Mouse (Mus musculus): ENCODE results near the gene Zfp281. TPM values are rescaled to one million over a fixed set of nuclear protein-coding genes. Genes with fewer than 3 reads are reported as not detected.

Gene Zfp281
- total and polyA plus RNA-seq, 3 experiments: 17.2 to 48.9 (median 40.6) TPM

GRCm38 (mm10) chr1:136639221-136639620 is 14.5 kb downstream of the Zfp281 start:
- no peak for ATAC-seq (ENCODE audit: extremely low read depth, insufficient number of reproducible peaks, low FRiP score, poor library complexity, severe bottlenecking)
- no peak for DNase-seq (ENCODE audit: low spot score)

GRCm38 (mm10) chr1:136642701-136643100 is 18.0 kb downstream of the Zfp281 start:
- Histone ChIP-seq H3K27me3 (ENCODE audit: insufficient read depth, low read length) (no peaks in the 10 kb centered on the region), H3K9me3 (replicated peaks) (no peaks in the 10 kb centered on the region), H3K4me1 (ENCODE audit: insufficient read depth, low read depth, low read length) (peaks cover 11% of the 10 kb centered on the region), H3K36me3 (replicated peaks) (peaks cover 11% of the 10 kb centered on the region), H3K4me3 (ENCODE audit: low read depth, low read length) (no peak overlapping the region)
- no peak for TF ChIP-seq POLR2AphosphoS5 (IDR thresholded peaks at IDR 0.05; ENCODE audit: insufficient replicate concordance, low read depth, low read length)
- no peak for TF ChIP-seq TAL1 (conservative IDR thresholded peaks at IDR 0.05; ENCODE audit: low read depth, low read length)
- DNase-seq (ENCODE audit: low spot score) (no peak), ATAC-seq (ENCODE audit: extremely low read depth, insufficient number of reproducible peaks, low FRiP score, poor library complexity, severe bottlenecking) (no peak)

More at GRCm38 (mm10) chr1:136639221-136639620, 14.5 kb downstream of the Zfp281 start:
- H3K4me3 ChIP-seq (ENCODE audit: low read depth, low read length): no peak overlapping the region
- H3K27me3 ChIP-seq (ENCODE audit: insufficient read depth, low read length): no peaks in the 10 kb centered on the region
- no peaks in the 10 kb centered on the region for H3K9me3 ChIP-seq (replicated peaks)
- no peak for TF ChIP-seq GATA1 (IDR thresholded peaks at IDR 0.05; ENCODE audit: borderline replicate concordance, low read length)
- no peak for TF ChIP-seq TAL1 (conservative IDR thresholded peaks at IDR 0.05; ENCODE audit: low read depth, low read length)
- no peak for TF ChIP-seq POLR2AphosphoS5 (IDR thresholded peaks at IDR 0.05; ENCODE audit: insufficient replicate concordance, low read depth, low read length)
- TF ChIP-seq CTCF (IDR thresholded peaks at IDR 0.05; ENCODE audit: low read depth, low read length): no peak
- no peak for TF ChIP-seq GATA2 (IDR thresholded peaks at IDR 0.05; ENCODE audit: borderline replicate concordance, low read depth, low read length)
- H3K4me1 ChIP-seq (ENCODE audit: insufficient read depth, low read depth, low read length): peaks cover 12% of the 10 kb centered on the region
- peaks cover 18% of the 10 kb centered on the region for H3K36me3 ChIP-seq (replicated peaks)

- Histone ChIP-seq H3K27me3 (ENCODE audit: insufficient read depth, low read length) (no peaks in the 10 kb centered on the region), H3K4me3 (ENCODE audit: low read depth, low read length) (no peak overlapping the region), H3K9me3 (replicated peaks) (no peaks in the 10 kb centered on the region), H3K4me1 (ENCODE audit: insufficient read depth, low read depth, low read length) (peaks cover 1% of the 10 kb centered on the region; the same call in 1 of the 2 replicates), H3K36me3 (replicated peaks) (peaks cover 5% of the 10 kb centered on the region)
- ATAC-seq (ENCODE audit: extremely low read depth, insufficient number of reproducible peaks, low FRiP score, poor library complexity, severe bottlenecking) (no peak), DNase-seq (ENCODE audit: low spot score) (no peak)
- TF ChIP-seq POLR2AphosphoS5 (IDR thresholded peaks at IDR 0.05; ENCODE audit: insufficient replicate concordance, low read depth, low read length): no peak
- TF ChIP-seq GATA2 (IDR thresholded peaks at IDR 0.05; ENCODE audit: borderline replicate concordance, low read depth, low read length): no peak
- no peak for TF ChIP-seq GATA1 (IDR thresholded peaks at IDR 0.05; ENCODE audit: borderline replicate concordance, low read length)
- no peak for TF ChIP-seq TAL1 (conservative IDR thresholded peaks at IDR 0.05; ENCODE audit: low read depth, low read length)
- TF ChIP-seq CTCF (IDR thresholded peaks at IDR 0.05; ENCODE audit: low read depth, low read length): no peak
These were observed 19.8 kb downstream of the Zfp281 start for GRCm38 (mm10) chr1:136644486-136644885.

- DNase-seq (ENCODE audit: low spot score) (no peak), ATAC-seq (ENCODE audit: extremely low read depth, insufficient number of reproducible peaks, low FRiP score, poor library complexity, severe bottlenecking) (no peak)
- TF ChIP-seq CTCF (IDR thresholded peaks at IDR 0.05; ENCODE audit: low read depth, low read length) (no peak), GATA1 (IDR thresholded peaks at IDR 0.05; ENCODE audit: borderline replicate concordance, low read length) (no peak), POLR2AphosphoS5 (IDR thresholded peaks at IDR 0.05; ENCODE audit: insufficient replicate concordance, low read depth, low read length) (no peak), TAL1 (conservative IDR thresholded peaks at IDR 0.05; ENCODE audit: low read depth, low read length) (no peak), GATA2 (IDR thresholded peaks at IDR 0.05; ENCODE audit: borderline replicate concordance, low read depth, low read length) (no peak)
- Histone ChIP-seq H3K4me1 (ENCODE audit: insufficient read depth, low read depth, low read length) (no peaks in the 10 kb centered on the region), H3K9me3 (replicated peaks) (no peaks in the 10 kb centered on the region), H3K36me3 (replicated peaks) (no peaks in the 10 kb centered on the region), H3K4me3 (ENCODE audit: low read depth, low read length) (no peak overlapping the region), H3K27me3 (ENCODE audit: insufficient read depth, low read length) (no peaks in the 10 kb centered on the region)
These were observed 21.3 kb downstream of the Zfp281 start for GRCm38 (mm10) chr1:136645849-136646625.

GRCm38 (mm10) chr1:136652066-136652465 is 27.4 kb downstream of the Zfp281 start:
- ATAC-seq (ENCODE audit: extremely low read depth, insufficient number of reproducible peaks, low FRiP score, poor library complexity, severe bottlenecking) (no peak), DNase-seq (ENCODE audit: low spot score) (no peak)
- TF ChIP-seq CTCF (IDR thresholded peaks at IDR 0.05; ENCODE audit: low read depth, low read length) (no peak), POLR2AphosphoS5 (IDR thresholded peaks at IDR 0.05; ENCODE audit: insufficient replicate concordance, low read depth, low read length) (no peak), GATA2 (IDR thresholded peaks at IDR 0.05; ENCODE audit: borderline replicate concordance, low read depth, low read length) (no peak), TAL1 (conservative IDR thresholded peaks at IDR 0.05; ENCODE audit: low read depth, low read length) (no peak), GATA1 (IDR thresholded peaks at IDR 0.05; ENCODE audit: borderline replicate concordance, low read length) (no peak)
- no peaks in the 10 kb centered on the region for H3K27me3 ChIP-seq (ENCODE audit: insufficient read depth, low read length)
- H3K4me1 ChIP-seq (ENCODE audit: insufficient read depth, low read depth, low read length): no peaks in the 10 kb centered on the region
- H3K4me3 ChIP-seq (ENCODE audit: low read depth, low read length): no peak overlapping the region
- no peaks in the 10 kb centered on the region for H3K9me3 ChIP-seq (replicated peaks)
- no peaks in the 10 kb centered on the region for H3K36me3 ChIP-seq (replicated peaks)

GRCm38 (mm10) chr1:136653526-136653925 is 28.8 kb downstream of the Zfp281 start:
- DNase-seq (ENCODE audit: low spot score) (no peak), ATAC-seq (ENCODE audit: extremely low read depth, insufficient number of reproducible peaks, low FRiP score, poor library complexity, severe bottlenecking) (no peak)
- Histone ChIP-seq H3K36me3 (replicated peaks) (no peaks in the 10 kb centered on the region), H3K4me1 (ENCODE audit: insufficient read depth, low read depth, low read length) (no peaks in the 10 kb centered on the region), H3K9me3 (replicated peaks) (no peaks in the 10 kb centered on the region), H3K4me3 (ENCODE audit: low read depth, low read length) (no peak overlapping the region), H3K27me3 (ENCODE audit: insufficient read depth, low read length) (no peaks in the 10 kb centered on the region)
- no peak for TF ChIP-seq TAL1 (conservative IDR thresholded peaks at IDR 0.05; ENCODE audit: low read depth, low read length)
- TF ChIP-seq GATA2 (IDR thresholded peaks at IDR 0.05; ENCODE audit: borderline replicate concordance, low read depth, low read length): no peak

Data from G1E (cell line).